Mouse (Mus musculus) activated CD4-positive, CD25-positive, alpha-beta regulatory T cell (primary cell): Measurements from ENCODE around the gene Gm5294. TPM values are rescaled to one million over a fixed set of nuclear protein-coding genes. Genes with fewer than 3 reads are reported as not detected.

Experiments
- polyA plus RNA-seq, 2 experiments: library from polyadenylated mRNA; unstranded; fragments of 100-300 nt; shearing (Covaris generic); gene quantifications; one replicate each; pipeline ENCODE4 v1.2.1; 2017

The Gm5294 gene
- polyA plus RNA-seq = not detected

DNA sequence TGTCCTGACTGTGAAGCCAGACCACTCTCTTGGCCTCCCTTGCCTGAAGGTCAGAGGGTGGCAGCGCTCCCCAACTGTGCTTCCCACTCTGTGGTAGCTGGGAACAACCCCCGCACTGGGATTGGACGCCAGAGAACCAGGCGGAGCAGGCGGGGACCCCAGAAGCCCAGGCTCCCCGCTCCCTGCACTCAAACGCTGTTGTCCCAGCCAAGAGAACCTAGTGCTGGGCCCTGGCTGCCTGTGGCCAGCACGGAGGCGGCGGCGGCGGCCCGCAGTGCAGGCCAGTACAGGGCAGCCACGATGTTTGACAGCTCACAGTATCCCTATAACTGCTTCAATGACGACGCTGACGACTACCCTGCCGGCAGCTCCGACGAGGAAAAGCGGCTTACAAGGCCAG, at the start of gene Gm5294:
Gene Gm5294, plus strand, starts transcription at position 301 of the 400 bp plus-strand sequence.

Other genes with a start within 250 kb of the Gm5294 start
- 10 to 100 TPM; 53.2 to 72.5 TPM for gene Zfp68, start 200.3 kb upstream of the Gm5294 start, polyA plus RNA-seq
- gene A430033K04Rik, start 197.2 kb upstream of the Gm5294 start, polyA plus RNA-seq = 1 to 10 TPM; 7.2 to 7.6 TPM
- 1 to 10 TPM in 1 of 2 experiments, under 1 TPM in 1; 0.20 to 1.6 TPM for gene Fam20c, start 65.6 kb upstream of the Gm5294 start, polyA plus RNA-seq
- gene Pdgfa, start 177.3 kb downstream of the Gm5294 start, polyA plus RNA-seq = under 1 TPM in 1 of 2 experiments, not detected in 1; 0.48 TPM